Mouse (Mus musculus) gastrocnemius, postnatal 14 days (tissue): ENCODE results near the gene Bcl6. TPM values are rescaled to one million over a fixed set of nuclear protein-coding genes. Genes with fewer than 3 reads are reported as not detected.

Experiments used
- DNase-seq: peaks from one replicate; pipeline ENCODE4 v3.0.0; 2021; ENCODE audit warnings: mixed read lengths
- intact Hi-C: fragments of 180-260 bp; cut with DNase I; formaldehyde crosslinking; loops from one replicate; pipeline ENCODE4 v1.15.1; 2025; ENCODE audit warnings: low total_unique reads
- total RNA-seq, 2 experiments: library from RNA; stranded (reverse); gene quantifications; 2 replicates each; pipeline ENCODE4 v1.2.3; 2021

The Bcl6 gene
- total RNA-seq, 2 experiments from 2014 or later: 26.0 to 49.8 TPM

GRCm38 (mm10) chr16:23980201-23980870, 8.3 kb downstream of the Bcl6 start:
- DNase-seq: no peak
- intact Hi-C loops: loop anchor here (5.0 kb wide), 2 partner anchors 1082 to 1282 kb away; no protein-coding TSS in a partner anchor

- DNase-seq: peak; percentile 51
- intact Hi-C loops: loop anchor here (10.0 kb wide), 1 partner anchor 1365 kb away; no protein-coding TSS in a partner anchor
These were observed 9.2 kb downstream of the Bcl6 start for GRCm38 (mm10) chr16:23979446-23979845.

- no peak for DNase-seq
- intact Hi-C loops: loop anchor here (10.0 kb wide), 1 partner anchor 1366 kb away; no protein-coding TSS in a partner anchor
These were observed 10.2 kb downstream of the Bcl6 start for GRCm38 (mm10) chr16:23978495-23978894.

- intact Hi-C loops: loop anchor here (10.0 kb wide), 1 partner anchor 1367 kb away; no protein-coding TSS in a partner anchor
- DNase-seq: no peak
These were observed 10.9 kb downstream of the Bcl6 start for GRCm38 (mm10) chr16:23977732-23978131.

DNA sequence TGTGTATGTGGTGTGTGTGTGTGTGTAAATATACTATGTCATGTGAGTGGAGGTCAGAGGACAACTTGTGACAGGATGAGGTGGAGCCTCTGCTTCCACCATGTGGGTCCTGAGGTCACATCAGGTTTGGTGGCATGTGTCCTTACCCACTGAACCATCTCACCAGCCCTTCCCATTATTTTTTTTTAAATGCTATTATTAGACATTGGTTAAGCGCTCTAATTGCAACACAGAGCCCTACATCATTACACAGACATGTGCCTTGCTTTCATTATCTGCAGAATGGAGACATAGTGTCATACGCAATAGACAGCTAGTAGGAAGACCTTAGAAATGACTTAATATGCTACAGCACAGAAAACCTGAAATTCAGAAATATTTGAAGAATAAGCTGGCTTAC, 12.5 kb downstream of the Bcl6 start:
- DNase-seq: no peak
- intact Hi-C loops: loop anchor here (10.0 kb wide), 1 partner anchor 1369 kb away; no protein-coding TSS in a partner anchor

DNA sequence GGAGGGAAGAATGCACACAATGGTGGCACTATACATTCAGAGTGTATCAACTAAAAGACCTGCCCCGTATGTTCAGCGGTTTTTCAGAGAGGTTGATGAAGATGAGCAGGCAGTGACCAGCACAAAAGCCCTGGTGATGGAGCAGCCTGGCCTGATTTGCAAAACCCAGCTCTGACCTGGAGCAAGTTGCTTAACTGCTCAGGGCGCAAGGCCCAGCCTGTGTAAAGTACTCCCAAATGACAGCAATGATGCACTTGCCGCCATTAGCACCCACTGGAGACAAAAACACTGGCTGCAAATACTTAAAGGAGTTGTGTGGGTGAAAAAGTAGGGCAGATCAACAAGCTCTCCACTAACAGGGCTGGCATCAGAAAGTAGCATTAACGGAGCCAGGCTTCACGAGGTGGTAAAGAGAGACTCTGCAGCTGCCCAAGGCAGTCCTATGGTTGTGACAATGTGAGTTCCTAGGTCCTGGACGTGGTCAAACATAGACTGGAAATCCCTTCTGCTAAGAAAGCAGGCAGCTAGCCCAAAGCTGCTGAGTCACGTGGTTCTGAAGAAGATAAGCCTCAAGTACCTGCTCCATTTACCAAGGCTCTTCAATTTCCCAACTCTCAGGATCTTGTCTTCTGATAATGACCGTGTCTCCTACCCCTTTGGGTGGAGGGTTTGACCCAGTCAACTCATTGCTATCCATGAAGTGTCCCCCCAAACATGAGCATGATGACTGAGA, 14.9 kb downstream of the Bcl6 start:
- intact Hi-C loops: loop anchor here (10.0 kb wide), 1 partner anchor 1371 kb away; no protein-coding TSS in a partner anchor
- DNase-seq: no peak

DNA sequence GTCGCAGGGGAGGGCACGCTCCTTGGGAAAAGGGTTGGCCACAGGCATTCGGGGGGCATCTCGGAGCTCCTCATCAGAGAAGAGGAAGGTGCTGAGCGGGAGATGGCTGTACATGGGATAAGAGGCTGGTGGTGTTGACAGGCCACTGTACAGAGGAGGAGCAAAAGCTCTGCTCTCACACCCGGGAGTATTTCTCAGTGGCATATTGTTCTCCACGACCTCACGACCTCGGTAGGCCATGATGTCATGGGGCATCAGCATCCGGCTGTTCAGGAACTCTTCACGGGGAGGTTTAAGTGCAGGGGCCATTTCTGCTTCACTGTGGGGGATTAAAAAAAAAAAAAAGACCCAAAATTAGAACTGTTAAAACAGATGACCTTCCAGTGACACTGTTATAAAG, 15.8 kb downstream of the Bcl6 start:
- intact Hi-C loops: loop anchor here (10.0 kb wide), 1 partner anchor 1372 kb away; no protein-coding TSS in a partner anchor
- no peak for DNase-seq

GRCm38 (mm10) chr16:23972126-23972740, 16.4 kb downstream of the Bcl6 start:
- DNase-seq: no peak
- intact Hi-C loops: loop anchor here (10.0 kb wide), 1 partner anchor 1373 kb away; no protein-coding TSS in a partner anchor

DNA sequence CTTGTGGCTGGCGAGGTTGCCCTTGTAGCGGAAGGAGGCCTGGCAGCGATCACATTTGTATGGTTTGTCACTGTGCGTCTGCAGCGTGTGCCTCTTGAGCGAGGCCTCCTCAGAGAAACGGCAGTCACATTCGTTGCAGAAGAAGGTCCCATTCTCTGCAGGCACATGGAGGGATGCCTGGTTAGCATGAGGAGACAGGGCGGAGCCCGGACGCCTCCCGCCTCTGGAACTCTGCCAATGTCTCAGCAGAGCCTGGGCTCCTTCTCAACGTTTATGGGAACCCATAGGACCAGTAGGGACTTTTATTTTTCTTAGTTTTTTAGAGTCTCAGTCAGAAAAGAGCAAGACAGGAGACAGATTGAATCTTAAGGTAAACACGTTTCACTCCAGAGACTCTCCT, 18.7 kb downstream of the Bcl6 start:
- no peak for DNase-seq
- intact Hi-C loops: loop anchor here (10.0 kb wide), 1 partner anchor 1375 kb away; no protein-coding TSS in a partner anchor

- no peak for DNase-seq
- intact Hi-C loops: no loop called here
These were observed 19.8 kb downstream of the Bcl6 start for GRCm38 (mm10) chr16:23968888-23969287.

DNA sequence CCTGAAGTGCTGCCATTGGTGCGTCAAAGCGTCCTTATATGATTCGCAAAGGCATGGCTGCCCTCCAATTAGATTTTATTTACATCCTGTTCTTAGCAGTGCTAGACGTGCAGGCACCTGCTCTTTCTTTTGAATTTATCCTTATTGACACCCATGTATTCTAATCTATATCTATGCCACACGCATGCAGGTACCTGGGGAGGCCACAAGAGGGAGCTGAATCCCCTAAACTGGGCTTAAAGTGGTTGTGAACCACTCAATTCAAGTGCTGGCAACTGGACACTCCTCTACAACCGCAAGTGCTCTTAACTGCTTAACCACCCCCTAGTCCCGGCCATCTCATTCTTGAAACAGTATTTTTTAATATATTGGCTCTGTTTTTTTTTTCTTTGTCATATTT, 21.4 kb downstream of the Bcl6 start:
- intact Hi-C loops: no loop called here
- no peak for DNase-seq

- no peak for DNase-seq
- intact Hi-C loops: no loop called here
These were observed 22.6 kb downstream of the Bcl6 start for GRCm38 (mm10) chr16:23966066-23966465.

GRCm38 (mm10) chr16:23964706-23965367, 23.8 kb downstream of the Bcl6 start:
- intact Hi-C loops: no loop called here
- DNase-seq: no peak

- intact Hi-C loops: no loop called here
- peak; percentile 43 for DNase-seq
These were observed 24.6 kb downstream of the Bcl6 start for GRCm38 (mm10) chr16:23963896-23964668.

DNA sequence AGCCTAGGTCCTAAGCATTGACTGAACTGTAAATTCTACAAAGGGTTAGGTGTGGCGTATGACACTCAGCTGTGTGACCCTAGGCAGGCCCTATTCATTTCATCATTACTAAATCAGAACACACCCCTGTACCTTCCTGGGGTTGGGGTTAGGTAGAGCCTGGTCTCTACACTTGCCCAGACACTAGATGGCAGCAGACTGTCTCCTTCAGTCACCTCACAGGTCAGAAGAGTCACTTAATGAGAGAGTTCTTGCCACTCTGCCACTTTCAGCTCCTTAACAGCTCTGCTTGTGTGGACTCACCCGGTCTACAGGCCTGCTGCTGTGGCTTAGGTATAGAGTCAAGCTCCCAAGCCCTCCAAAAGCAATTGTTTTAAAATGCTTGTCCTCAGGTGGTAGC, 26.3 kb downstream of the Bcl6 start:
- no peak for DNase-seq
- intact Hi-C loops: no loop called here

GRCm38 (mm10) chr16:23958938-23959337, 29.7 kb downstream of the Bcl6 start:
- DNase-seq: no peak
- intact Hi-C loops: no loop called here

GRCm38 (mm10) chr16:23953959-23954260, 34.7 kb downstream of the Bcl6 start:
- DNase-seq: no peak
- intact Hi-C loops: loop anchor here (5.0 kb wide), 1 partner anchor 402 kb away; no protein-coding TSS in a partner anchor

DNA sequence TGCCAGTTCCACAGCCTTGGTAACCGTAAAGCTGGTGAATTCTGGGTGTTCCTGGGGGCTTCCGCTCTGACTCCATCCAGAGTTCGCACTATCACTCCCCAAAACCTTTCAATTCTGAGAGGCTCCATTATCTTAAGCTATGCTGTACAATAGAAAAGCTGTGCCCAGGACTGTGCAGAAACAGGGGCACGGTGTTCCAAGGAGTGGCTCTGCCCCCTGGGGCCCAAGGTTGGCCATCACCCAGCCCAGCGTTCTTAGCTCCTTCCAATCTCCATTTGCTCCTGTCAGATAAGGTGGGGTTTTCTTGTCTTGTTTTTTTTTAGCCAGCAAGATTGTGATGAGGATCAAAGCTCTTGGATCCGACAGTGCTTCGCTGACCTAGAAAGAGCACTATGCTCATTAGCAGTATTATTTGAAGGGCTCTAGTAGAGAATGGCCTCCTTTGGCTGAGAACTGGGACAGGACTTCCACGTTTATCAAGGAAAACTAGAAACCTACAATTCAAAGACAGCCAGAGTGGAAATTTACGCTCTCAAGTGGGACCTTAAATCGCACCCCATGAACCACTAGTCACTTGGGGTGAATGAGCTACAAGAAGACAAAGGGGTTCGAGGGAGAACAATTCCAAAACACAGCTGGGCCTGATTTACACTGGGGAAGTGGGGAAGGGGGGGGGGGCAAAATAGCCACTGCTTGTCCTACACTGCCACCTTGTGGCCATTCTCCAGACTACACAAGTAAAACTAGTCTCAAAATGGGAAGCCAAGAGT, 35.3 kb downstream of the Bcl6 start:
- intact Hi-C loops: loop anchor here (5.0 kb wide), 1 partner anchor 401 kb away; no protein-coding TSS in a partner anchor
- peak; percentile 45 for DNase-seq
